Mouse (Mus musculus) cerebellum, adult 2 months (tissue): Measurements from ENCODE around the gene B3galt1.

Experiments used
- CTCF ChIP-seq: fragments of 200-500 bp; IDR thresholded peaks from 2 replicates; pipeline ENCODE4 v1.5.1; 2011; ENCODE audit warnings: low read depth, mild to moderate bottlenecking, control low read depth, low read length, moderate library complexity, borderline replicate concordance; ENCODE audit not compliant: insufficient read depth
- POLR2A ChIP-seq: fragments of 200-500 bp; IDR thresholded peaks from 2 replicates; pipeline ENCODE4 v1.6.1; 2011; ENCODE audit warnings: low read length, control low read depth, borderline replicate concordance; ENCODE audit not compliant: insufficient read depth

GRCm38 (mm10) chr2:68086101-68086500 is 520.4 kb downstream of the B3galt1 start:
- TF ChIP-seq POLR2A (no peak), CTCF (no peak)
